Mouse (Mus musculus) hindbrain, embryonic 12.5 days (tissue): ENCODE measurements at regions not wholly inside any gene's neighbourhood (a gene's known extent, or its start where the extent isn't known, plus 50 kb on each side); places are given as distances from the start of the nearest gene placed in this dataset.
"Not testable (repeated sequence)": the region's sequence is repeated elsewhere in the genome, so short reads cannot be mapped to it uniquely, and the experiment has no call there.

Source experiments
- ATAC-seq: fragments of 200-750 bp; cut with Nextera tagmentation; 2 replicates; pipeline ENCODE4 v1.8.0; 2017; ENCODE audit warnings: moderate TSS enrichment; ENCODE audit not compliant: low FRiP score
- H3K27ac ChIP-seq: fragments of 300-500 bp; sonication (generic); 2 replicates; pipeline ENCODE4 v1.5.1; 2016; ENCODE audit warnings: mild to moderate bottlenecking
- H3K27me3 ChIP-seq: fragments of 300-500 bp; sonication (generic); 2 replicates; pipeline ENCODE4 v1.6.1; 2016; ENCODE audit warnings: mild to moderate bottlenecking
- H3K36me3 ChIP-seq: fragments of 300-500 bp; sonication (generic); 2 replicates; pipeline ENCODE4 v1.6.1; 2016; ENCODE audit warnings: mild to moderate bottlenecking
- H3K4me1 ChIP-seq: fragments of 300-500 bp; sonication (generic); 2 replicates; pipeline ENCODE4 v1.6.1; 2016
- H3K4me2 ChIP-seq: fragments of 300-500 bp; sonication (generic); replicated peaks from 2 replicates; pipeline ENCODE4 v1.6.1; 2016; ENCODE audit warnings: mild to moderate bottlenecking
- H3K4me3 ChIP-seq: fragments of 300-500 bp; sonication (generic); 2 replicates; pipeline ENCODE4 v1.5.1; 2016; ENCODE audit warnings: mild to moderate bottlenecking
- H3K9ac ChIP-seq: fragments of 300-500 bp; sonication (generic); 2 replicates; pipeline ENCODE4 v1.6.1; 2016; ENCODE audit warnings: mild to moderate bottlenecking, moderate library complexity
- H3K9me3 ChIP-seq: fragments of 300-500 bp; sonication (generic); replicated peaks from 2 replicates; pipeline ENCODE4 v1.6.1; 2016; ENCODE audit warnings: mild to moderate bottlenecking
- WGBS: fragments of 180-500 bp; shearing (Covaris S2); methylation state at CpG from one replicate; pipeline ENCODE4 v1.1.7; 2016; 5-methylcytosine and 5-hydroxymethylcytosine counted together

GRCm38 (mm10) chr9:31648551-31648950 lies 184.3 kb upstream of the Tmem45b start:
- Histone ChIP-seq H3K4me3 (no peak overlapping the region), H3K27me3 (no peaks in the 10 kb centered on the region), H3K9me3 (no peaks in the 10 kb centered on the region), H3K4me1 (no peaks in the 10 kb centered on the region), H3K4me2 (no peak overlapping the region), H3K9ac (no peak overlapping the region), H3K27ac (no peak overlapping the region), H3K36me3 (no peaks in the 10 kb centered on the region)
- WGBS, result 80% methylated on average over 9 of the region's 9 CpGs
- ATAC-seq, result no peak

- no peaks in the 10 kb centered on the region for H3K36me3 ChIP-seq
- H3K27me3 ChIP-seq, result no peaks in the 10 kb centered on the region
- H3K4me2 ChIP-seq, result no peak overlapping the region
- H3K9me3 ChIP-seq, result no peaks in the 10 kb centered on the region
- H3K9ac ChIP-seq, result no peak overlapping the region
- WGBS, result 83% methylated on average over 7 of the region's 7 CpGs
- no peak overlapping the region for H3K4me3 ChIP-seq
- ATAC-seq, result no peak
- no peaks in the 10 kb centered on the region for H3K4me1 ChIP-seq
- no peak overlapping the region for H3K27ac ChIP-seq
Observed at GRCm38 (mm10) chr9:31645114-31645513, 180.9 kb upstream of the Tmem45b start.

- no peak for ATAC-seq
- H3K27me3 ChIP-seq, result no peaks in the 10 kb centered on the region
- no peak overlapping the region for H3K9ac ChIP-seq
- WGBS, result 77% methylated on average over 3 of the region's 3 CpGs
- H3K36me3 ChIP-seq, result no peaks in the 10 kb centered on the region
- no peak overlapping the region for H3K27ac ChIP-seq
- no peak overlapping the region for H3K4me3 ChIP-seq
- H3K4me2 ChIP-seq, result no peak overlapping the region
- no peaks in the 10 kb centered on the region for H3K9me3 ChIP-seq
- no peaks in the 10 kb centered on the region for H3K4me1 ChIP-seq
Observed at GRCm38 (mm10) chr9:31644106-31644505, 179.8 kb upstream of the Tmem45b start.

GRCm38 (mm10) chr9:31642169-31642568 lies 177.9 kb upstream of the Tmem45b start:
- Histone ChIP-seq H3K9me3 (peaks cover 1% of the 10 kb centered on the region), H3K27ac (no peak overlapping the region), H3K4me1 (no peaks in the 10 kb centered on the region), H3K4me2 (no peak overlapping the region), H3K27me3 (no peaks in the 10 kb centered on the region), H3K36me3 (no peaks in the 10 kb centered on the region), H3K4me3 (no peak overlapping the region), H3K9ac (no peak overlapping the region)
- WGBS, result 89% methylated on average over 4 of the region's 4 CpGs
- ATAC-seq, result no peak

- no peak overlapping the region for H3K4me3 ChIP-seq
- H3K4me1 ChIP-seq, result no peaks in the 10 kb centered on the region
- H3K9ac ChIP-seq, result no peak overlapping the region
- no peaks in the 10 kb centered on the region for H3K9me3 ChIP-seq
- H3K27me3 ChIP-seq, result no peaks in the 10 kb centered on the region
- H3K4me2 ChIP-seq, result no peak overlapping the region
- WGBS, result 92% methylated on average over 6 of the region's 6 CpGs
- no peak for ATAC-seq
- H3K36me3 ChIP-seq, result no peaks in the 10 kb centered on the region
- H3K27ac ChIP-seq, result no peak overlapping the region
Observed at GRCm38 (mm10) chr9:31628291-31628690, 164.0 kb upstream of the Tmem45b start.

- WGBS, result 91% methylated on average over 7 of the region's 7 CpGs
Observed at GRCm38 (mm10) chr9:31621553-31621952, 157.3 kb upstream of the Tmem45b start.

GRCm38 (mm10) chr9:31619344-31619743 lies 155.1 kb upstream of the Tmem45b start:
- Histone ChIP-seq H3K4me2 (no peak overlapping the region), H3K27me3 (no peaks in the 10 kb centered on the region), H3K36me3 (no peaks in the 10 kb centered on the region), H3K9ac (no peak overlapping the region), H3K4me1 (no peaks in the 10 kb centered on the region), H3K27ac (no peak overlapping the region), H3K9me3 (no peaks in the 10 kb centered on the region), H3K4me3 (no peak overlapping the region)
- 61% methylated on average over 6 of the region's 6 CpGs for WGBS
- no peak for ATAC-seq

More at GRCm38 (mm10) chr9:31621553-31621952, 157.3 kb upstream of the Tmem45b start:
- H3K4me1 ChIP-seq, H3K4me3 ChIP-seq, H3K27me3 ChIP-seq, H3K4me2 ChIP-seq, H3K9me3 ChIP-seq, H3K27ac ChIP-seq, ATAC-seq, H3K9ac ChIP-seq, H3K36me3 ChIP-seq: not testable (repeated sequence)

GRCm38 (mm10) chr9:31614250-31614945 lies 150.1 kb upstream of the Tmem45b start:
- WGBS, result 69% methylated on average over 13 of the region's 13 CpGs
- H3K4me2 ChIP-seq, result no peak overlapping the region
- H3K27me3 ChIP-seq, result no peaks in the 10 kb centered on the region
- peaks cover 2% of the 10 kb centered on the region; the same call in 1 of the 2 replicates for H3K4me1 ChIP-seq
- H3K4me3 ChIP-seq, result no peak overlapping the region
- ATAC-seq, result no peak
- H3K9ac ChIP-seq, result no peak overlapping the region
- no peaks in the 10 kb centered on the region for H3K36me3 ChIP-seq
- no peaks in the 10 kb centered on the region for H3K9me3 ChIP-seq
- no peak overlapping the region for H3K27ac ChIP-seq

GRCm38 (mm10) chr9:31611036-31611695 lies 146.9 kb upstream of the Tmem45b start:
- H3K9me3 ChIP-seq, result no peaks in the 10 kb centered on the region
- H3K4me1 ChIP-seq, result peaks cover 2% of the 10 kb centered on the region; the same call in 1 of the 2 replicates
- no peak overlapping the region for H3K9ac ChIP-seq
- no peaks in the 10 kb centered on the region for H3K36me3 ChIP-seq
- no peak for ATAC-seq
- H3K27me3 ChIP-seq, result no peaks in the 10 kb centered on the region
- WGBS, result 82% methylated on average over 8 of the region's 8 CpGs
- H3K4me2 ChIP-seq, result no peak overlapping the region
- no peak overlapping the region for H3K4me3 ChIP-seq
- H3K27ac ChIP-seq, result no peak overlapping the region

- H3K4me3 ChIP-seq, result no peak overlapping the region
- ATAC-seq, result no peak
- H3K27ac ChIP-seq, result no peak overlapping the region
- no peaks in the 10 kb centered on the region for H3K36me3 ChIP-seq
- H3K4me1 ChIP-seq, result peaks cover 2% of the 10 kb centered on the region; the same call in 1 of the 2 replicates
- no peaks in the 10 kb centered on the region for H3K9me3 ChIP-seq
- no peaks in the 10 kb centered on the region for H3K27me3 ChIP-seq
- no peak overlapping the region for H3K4me2 ChIP-seq
- WGBS, result 66% methylated on average over 4 of the region's 4 CpGs
- no peak overlapping the region for H3K9ac ChIP-seq
Observed at GRCm38 (mm10) chr9:31610631-31611030, 146.4 kb upstream of the Tmem45b start.

GRCm38 (mm10) chr9:31610212-31610611 lies 145.9 kb upstream of the Tmem45b start:
- H3K4me3 ChIP-seq, result no peak overlapping the region
- WGBS, result 87% methylated on average over 1 of the region's 1 CpGs
- no peak overlapping the region for H3K27ac ChIP-seq
- no peaks in the 10 kb centered on the region for H3K36me3 ChIP-seq
- no peaks in the 10 kb centered on the region for H3K9me3 ChIP-seq
- no peaks in the 10 kb centered on the region for H3K27me3 ChIP-seq
- no peak for ATAC-seq
- H3K4me1 ChIP-seq, result peaks cover 2% of the 10 kb centered on the region; the same call in 1 of the 2 replicates
- no peak overlapping the region for H3K9ac ChIP-seq
- no peak overlapping the region for H3K4me2 ChIP-seq

GRCm38 (mm10) chr9:31609731-31610130 lies 145.5 kb upstream of the Tmem45b start:
- H3K4me3 ChIP-seq, result no peak overlapping the region
- WGBS, result 89% methylated on average over 3 of the region's 3 CpGs
- no peaks in the 10 kb centered on the region for H3K27me3 ChIP-seq
- no peak overlapping the region for H3K4me2 ChIP-seq
- no peaks in the 10 kb centered on the region for H3K9me3 ChIP-seq
- no peak overlapping the region for H3K9ac ChIP-seq
- peaks cover 2% of the 10 kb centered on the region; the same call in 1 of the 2 replicates for H3K4me1 ChIP-seq
- no peak overlapping the region for H3K27ac ChIP-seq
- no peak for ATAC-seq
- no peaks in the 10 kb centered on the region for H3K36me3 ChIP-seq
